8 mouse cellular contexts compared by ENCODE assay signal in the genomic region with DNA sequence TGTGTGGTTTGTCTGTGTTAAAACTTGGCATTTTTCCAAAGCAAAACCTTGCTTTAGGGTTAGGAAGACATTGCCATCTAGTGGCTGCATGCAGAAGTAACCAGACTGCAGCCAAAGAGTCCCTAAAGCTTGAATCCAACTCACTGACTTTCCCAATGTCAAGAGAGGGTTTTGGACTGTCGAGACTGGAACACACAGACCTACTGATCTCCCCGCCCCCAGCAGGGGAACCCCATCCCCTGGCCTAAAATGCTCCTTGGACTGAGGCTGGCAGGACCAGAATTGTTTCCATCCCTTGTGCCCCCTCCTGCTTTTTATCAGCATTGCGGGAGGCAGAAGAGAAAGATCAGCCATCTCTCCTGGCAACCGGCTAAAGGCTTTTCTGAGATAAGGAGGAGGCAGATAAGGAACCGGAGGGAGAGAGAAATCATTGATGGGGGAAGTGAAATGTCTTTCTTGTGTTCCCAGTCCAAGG. TPM values are rescaled to one million over a fixed set of nuclear protein-coding genes. Genes with fewer than 3 reads are reported as not detected.
DNase-seq lines count a peak whose midpoint lies in the region; ATAC-seq and TF ChIP-seq lines count a peak whose summit lies in the region.

No protein-coding gene starts in this region.

- WGBS in hindbrain, postnatal 0 days: 13% methylated on average over 5 of the region's 5 CpGs

- H3K4me2 ChIP-seq in hindbrain, postnatal 0 days (ENCODE audit: low read depth, low read length): peak overlapping the region; percentile 36; the same call in 1 of the 2 replicates

- no peak overlapping the region for H3K4me3 ChIP-seq in hindbrain, postnatal 0 days (ENCODE audit: low read length)
- H3K4me3 ChIP-seq in megakaryocyte, embryonic 14.5 days (replicated peaks): peak overlapping the region; percentile 29

- H3K4me1 ChIP-seq in hindbrain, postnatal 0 days (ENCODE audit: insufficient read depth, low read length): no peaks in the 10 kb centered on the region
- peaks cover 4% of the 10 kb centered on the region for H3K4me1 ChIP-seq in megakaryocyte, embryonic 14.5 days

- peak; percentile 69 for ATAC-seq in hindbrain, postnatal 0 days

- peak; percentile 71 for DNase-seq in Muller cell, postnatal 12 days (ENCODE audit: inconsistent ontology term)
- DNase-seq in cerebellum, adult 11-12 months: peak; percentile 15
- peak; percentile 46 to 49 for DNase-seq in frontal cortex, postnatal 14 days (ENCODE audit: low spot score in 2 of 2)
- peak; percentile 91 for DNase-seq in hindbrain, postnatal 0 days (ENCODE audit: low spot score)
- peak; percentile 45 for DNase-seq in left cerebral cortex, adult 11 months (ENCODE audit: low spot score)
- peak; percentile 51 for DNase-seq in retina, postnatal 7 days (ENCODE audit: low read depth, low spot score)
- peak; percentile 44 for DNase-seq in yolk sac, embryonic 10.5 days (ENCODE audit: low spot score)

- H3K27ac ChIP-seq in hindbrain, postnatal 0 days: no peak overlapping the region

- H3K9ac ChIP-seq in hindbrain, postnatal 0 days (replicated peaks; ENCODE audit: low read length): no peak overlapping the region

- peak; percentile 92 for TF ChIP-seq CTCF in hindbrain, postnatal 0 days (IDR thresholded peaks at IDR 0.05; ENCODE audit: low read depth)

- no peaks in the 10 kb centered on the region for H3K27me3 ChIP-seq in hindbrain, postnatal 0 days (ENCODE audit: insufficient read depth, low read length)
- peaks cover 31% of the 10 kb centered on the region for H3K27me3 ChIP-seq in megakaryocyte, embryonic 14.5 days (replicated peaks)

- no peaks in the 10 kb centered on the region for H3K9me3 ChIP-seq in hindbrain, postnatal 0 days (ENCODE audit: low read length)
- H3K9me3 ChIP-seq in megakaryocyte, embryonic 14.5 days: no peaks in the 10 kb centered on the region

- no peaks in the 10 kb centered on the region for H3K36me3 ChIP-seq in hindbrain, postnatal 0 days (ENCODE audit: insufficient read depth, low read length)
- H3K36me3 ChIP-seq in megakaryocyte, embryonic 14.5 days (replicated peaks; ENCODE audit: low read length): no peaks in the 10 kb centered on the region

RNA-seq across cellular contexts. Expression of a gene that starts 44.4 kb away (rescaled TPM):
- 0.04 TPM in 1 of 2 replicates, not detected in the other for total RNA-seq in hindbrain, postnatal 0 days (2014; rRNA removed)
- polyA plus RNA-seq in hindbrain, postnatal 0 days (2015; fragmentation: Nextera tagmentation; extraction: Ambion mirVana): 0.20 and 0.24 TPM in 2 replicates
- polyA plus RNA-seq in megakaryocyte, embryonic 14.5 days (2012; ENCODE audit: insufficient read depth, low replicate concordance): not detected in 2 replicates

Comparison
In these comparisons a context has a peak if more than half of its experiments do, and no peak if none do; other contexts are left out.
1. DNase-seq: peak in every context shown above with its lines; median percentile 91 in hindbrain, postnatal 0 days; 71 in Muller cell, postnatal 12 days; 51 in retina, postnatal 7 days; 48 in frontal cortex, postnatal 14 days; 45 in left cerebral cortex, adult 11 months; 44 in yolk sac, embryonic 10.5 days; 15 in cerebellum, adult 11-12 months.